Mouse (Mus musculus) adrenal gland, adult 2 months (tissue): ENCODE data around the gene B3gnt6. TPM values are rescaled to one million over a fixed set of nuclear protein-coding genes. Genes with fewer than 3 reads are reported as not detected.
A peak's percentile ranks its signal among the peaks of the same experiment; 100 is the strongest.

Experiments
- DNase-seq: peaks from one replicate; pipeline ENCODE4 v3.0.0; 2021
- polyA plus RNA-seq: library from polyadenylated mRNA; depleted of rRNA; stranded (reverse); fragments of >200 nt; gene quantifications from 2 replicates; pipeline ENCODE4 v1.2.3, GENCODE M21; 2012; rRNA removed
- total RNA-seq, 2 experiments: library from RNA; stranded (reverse); gene quantifications; 2 replicates each; pipeline ENCODE4 v1.2.3; 2021

B3gnt6 gene
- total and polyA plus RNA-seq, 3 experiments = 0.19 to 0.78 TPM; not detected in 1

- DNase-seq = peak; percentile 48
Observed at GRCm38 (mm10) chr7:98148721-98149407, 50.4 kb downstream of the B3gnt6 start.

- peak; percentile 80 for DNase-seq
Observed at GRCm38 (mm10) chr7:98147766-98148165, 51.5 kb downstream of the B3gnt6 start.

- peak; percentile 46 for DNase-seq
Observed at GRCm38 (mm10) chr7:98146447-98146845, 52.8 kb downstream of the B3gnt6 start.

GRCm38 (mm10) chr7:98145842-98146446 is 53.3 kb downstream of the B3gnt6 start:
- peak; percentile 61 for DNase-seq

- DNase-seq = no peak
Observed at GRCm38 (mm10) chr7:98145402-98145801, 53.9 kb downstream of the B3gnt6 start, which contains the start of gene Omp. Gene Omp, minus strand, starts transcription at chr7:98145502.

GRCm38 (mm10) chr7:98142648-98143047 is 56.6 kb downstream of the B3gnt6 start:
- no peak for DNase-seq

Other genes starting within 250 kb of the B3gnt6 start
- 100 to 1,000 TPM; 140 to 146 TPM for gene Myo7a, start 80.0 kb downstream of the B3gnt6 start, total RNA-seq
- gene Myo7a, start 80.0 kb downstream of the B3gnt6 start, polyA plus RNA-seq = 136 and 180 TPM in 2 replicates
- gene Omp, start 54.0 kb downstream of the B3gnt6 start, total RNA-seq = 1 to 10 TPM in 1 of 2 experiments, under 1 TPM in 1; 0.17 to 5.7 TPM
- gene Omp, start 54.0 kb downstream of the B3gnt6 start, polyA plus RNA-seq = 3.3 and 10.3 TPM in 2 replicates
- 1 to 10 TPM; 4.1 to 6.1 TPM for gene Capn5, start 21.2 kb downstream of the B3gnt6 start, total RNA-seq
- gene Capn5, start 21.2 kb downstream of the B3gnt6 start, polyA plus RNA-seq = 8.4 and 11.2 TPM in 2 replicates
- gene Acer3, start 121.7 kb upstream of the B3gnt6 start, total RNA-seq = 10 to 100 TPM; 10.7 to 22.0 TPM
- gene Acer3, start 121.7 kb upstream of the B3gnt6 start, polyA plus RNA-seq = 1.2 and 1.3 TPM in 2 replicates
- gene Tsku, start 161.8 kb upstream of the B3gnt6 start, total RNA-seq = 10 to 100 TPM; 22.4 to 41.5 TPM
- 52.3 and 58.9 TPM in 2 replicates for gene Tsku, start 161.8 kb upstream of the B3gnt6 start, polyA plus RNA-seq
- gene Gucy2d, start 240.9 kb upstream of the B3gnt6 start, total RNA-seq = not detected
- not detected in 2 replicates for gene Gucy2d, start 240.9 kb upstream of the B3gnt6 start, polyA plus RNA-seq